Mouse (Mus musculus) hematopoietic stem cell, adult 5-6 weeks (primary cell): ENCODE measurements at regions not wholly inside any gene's neighbourhood (a gene's known extent, or its start where the extent isn't known, plus 50 kb on each side); places are given as distances from the start of the nearest gene placed in this dataset.

Source experiments
- ATAC-seq, 2 experiments: fragments of 125-278 bp in 1 of 2; replicated peaks in 1 of 2; 2 replicates each; pipeline ENCODE4 v1.8.0; 2016 to 2017; ENCODE audit warnings: inconsistent platforms in 2 of 2, mild to moderate bottlenecking in 2 of 2, moderate number of reproducible peaks in 2 of 2, low read depth in 1 of 2, moderate TSS enrichment in 1 of 2; ENCODE audit not compliant: low FRiP score in 2 of 2, poor library complexity in 2 of 2, severe bottlenecking in 2 of 2, insufficient read depth in 1 of 2, low TSS enrichment in 1 of 2

DNA sequence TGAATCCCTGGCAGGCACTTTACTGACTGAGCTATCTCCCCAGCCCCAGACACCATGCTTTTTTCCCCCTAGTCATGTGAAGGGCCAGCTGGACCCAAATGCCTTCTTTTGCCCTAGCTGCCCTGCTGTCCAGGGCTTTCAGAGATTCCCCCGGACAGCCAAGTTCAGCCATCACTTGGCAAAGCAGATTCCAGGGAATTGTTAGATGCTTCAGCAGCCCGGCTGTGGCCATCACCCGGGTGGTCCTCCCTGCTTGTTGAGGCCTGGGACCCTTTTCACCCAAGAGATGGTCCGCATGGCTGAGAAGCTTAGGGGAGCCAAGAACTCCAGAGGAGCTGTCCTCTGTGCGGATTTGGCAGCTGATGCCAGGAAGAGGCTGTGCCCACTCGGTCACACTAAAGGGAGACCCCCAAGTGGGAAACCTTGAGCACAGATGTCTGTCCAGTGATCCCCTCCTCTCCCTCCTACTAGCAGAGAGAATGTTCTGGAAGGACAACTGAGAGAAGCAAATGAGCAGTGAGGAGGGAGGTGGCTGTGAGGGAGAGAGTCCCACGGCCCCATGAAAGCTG is 61.8 kb upstream of the Gli2 start:
- no peak for ATAC-seq

DNA sequence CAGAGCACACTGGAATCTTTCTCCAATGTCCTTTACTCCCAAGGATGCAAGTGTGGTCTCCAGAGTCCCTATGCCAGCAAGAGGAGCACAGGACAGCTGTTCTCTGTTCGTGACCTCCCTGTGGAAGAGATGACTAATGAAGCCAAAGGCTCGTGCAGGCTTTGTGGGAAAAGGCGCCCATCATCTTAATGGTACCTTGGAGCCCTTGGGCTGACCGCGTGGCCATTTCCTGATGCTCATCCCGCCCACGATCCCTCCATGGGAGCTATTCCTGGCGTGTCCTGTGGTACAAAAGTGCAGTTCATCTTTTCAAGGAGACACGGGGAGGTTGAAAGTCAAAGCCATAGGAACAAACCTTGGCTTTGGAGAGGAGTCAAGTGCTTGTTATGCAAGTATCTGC is 55.2 kb upstream of the Gli2 start:
- no peak for ATAC-seq

DNA sequence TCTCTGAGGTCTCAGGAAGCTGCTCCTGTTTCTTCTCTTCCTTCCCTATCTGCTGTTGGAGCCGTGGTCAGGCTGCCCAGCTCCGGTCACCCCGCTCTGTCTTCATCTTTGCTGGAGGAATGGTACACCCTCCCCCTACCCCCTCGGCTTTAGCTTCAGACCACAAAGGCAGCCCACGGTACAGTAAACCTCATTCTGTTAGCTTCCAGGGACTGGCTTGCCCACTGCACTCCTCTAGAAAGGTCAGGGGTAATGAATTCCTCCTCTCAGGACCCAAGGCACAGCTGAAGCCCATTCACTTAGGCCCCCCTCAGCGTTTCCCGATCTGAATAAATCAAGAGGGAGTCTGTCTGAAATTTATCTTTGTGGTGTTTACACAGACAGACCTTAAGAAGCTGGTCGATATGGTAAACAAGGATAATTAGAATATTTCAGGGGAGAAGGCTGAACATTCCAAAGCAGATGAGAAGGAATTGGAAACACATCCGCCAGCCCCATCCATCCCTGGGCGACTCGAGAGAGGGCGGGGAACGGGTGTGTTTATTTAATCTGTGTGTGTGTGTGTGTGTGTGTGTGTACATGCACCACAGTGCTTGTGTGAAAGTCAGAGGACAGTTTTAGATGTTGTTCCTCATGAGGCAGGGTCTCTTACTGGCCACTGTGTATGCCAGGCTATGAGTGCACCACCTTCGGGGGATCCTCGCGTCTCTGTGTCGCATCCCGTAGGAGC is 53.0 kb upstream of the Gli2 start:
- no peak for ATAC-seq
